Mouse (Mus musculus): ENCODE measurements around the gene Mrpl11.
"Not testable (repeated sequence)": the region's sequence is repeated elsewhere in the genome, so short reads cannot be mapped to it uniquely, and the experiment has no call there.

Gene Mrpl11

DNA sequence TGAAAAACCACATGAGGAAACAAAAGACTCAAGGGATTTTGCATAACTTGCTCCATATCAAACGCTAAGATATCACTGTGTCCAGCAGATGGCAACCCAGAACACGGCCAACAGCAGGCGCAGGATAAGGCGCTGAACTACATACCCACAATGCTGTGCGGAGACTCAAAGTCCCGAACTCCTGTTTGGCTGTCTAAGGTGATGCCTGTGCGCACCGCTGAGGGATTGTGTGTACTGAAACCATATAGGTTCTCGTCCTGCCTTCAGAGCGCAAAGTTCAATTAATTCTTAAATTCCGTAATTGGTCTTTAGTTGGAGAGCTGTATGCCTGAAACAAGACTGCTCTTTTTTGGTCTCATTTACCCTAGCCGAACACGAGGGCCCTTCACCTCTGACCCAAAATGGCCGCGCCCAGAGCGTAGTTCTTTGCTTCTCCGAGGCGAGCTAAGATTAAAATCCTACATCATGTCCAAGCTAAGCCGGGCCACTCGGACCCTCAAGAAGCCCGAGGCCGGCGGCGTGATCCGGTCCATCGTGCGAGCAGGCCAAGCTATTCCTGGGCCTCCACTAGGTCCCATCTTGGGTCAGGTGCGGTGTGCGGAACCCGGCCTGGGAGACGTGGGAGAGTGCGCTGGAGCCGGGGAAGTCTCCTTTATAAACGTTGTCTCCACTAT, at the start of gene Mrpl11:
Gene Mrpl11, plus strand, starts transcription at position 220 of the 674 bp plus-strand sequence.
- DNase-seq (ENCODE audit: low read depth, low spot score) = peak; percentile 92

DNA sequence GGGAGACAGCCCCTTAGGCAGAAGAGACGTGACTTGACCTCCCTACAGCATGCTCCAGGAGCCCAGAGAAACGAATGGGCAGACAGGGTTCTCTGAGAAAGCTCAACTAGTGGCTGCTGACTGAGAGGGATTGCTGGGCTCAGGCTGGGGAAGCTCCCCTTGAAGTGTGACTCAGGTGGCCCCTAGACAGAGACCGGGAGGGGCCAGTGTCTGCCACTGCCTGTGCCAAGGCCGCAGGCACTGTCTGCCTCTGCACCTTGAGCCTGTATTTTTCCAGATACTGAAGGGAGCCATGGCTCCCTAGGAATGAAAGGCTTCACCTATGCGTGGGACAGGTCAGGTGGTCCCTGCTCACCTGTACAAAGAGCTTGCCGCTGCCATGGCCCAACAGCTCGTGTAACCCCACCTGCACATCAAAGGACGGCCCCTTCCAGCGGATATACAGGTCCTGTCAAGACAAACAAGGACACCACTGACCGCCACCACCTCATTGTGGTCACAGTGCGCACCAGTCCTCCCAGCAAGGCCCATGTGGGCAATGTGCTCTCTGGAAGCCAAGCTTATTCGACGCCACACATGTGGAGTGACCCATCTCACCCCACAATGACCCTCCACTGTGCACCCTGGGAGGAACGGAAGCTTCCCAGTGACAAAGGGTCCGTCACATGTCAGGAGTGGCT, 45.9 kb upstream of the Mrpl11 start:
- no peak for DNase-seq (ENCODE audit: low read depth, low spot score)

DNA sequence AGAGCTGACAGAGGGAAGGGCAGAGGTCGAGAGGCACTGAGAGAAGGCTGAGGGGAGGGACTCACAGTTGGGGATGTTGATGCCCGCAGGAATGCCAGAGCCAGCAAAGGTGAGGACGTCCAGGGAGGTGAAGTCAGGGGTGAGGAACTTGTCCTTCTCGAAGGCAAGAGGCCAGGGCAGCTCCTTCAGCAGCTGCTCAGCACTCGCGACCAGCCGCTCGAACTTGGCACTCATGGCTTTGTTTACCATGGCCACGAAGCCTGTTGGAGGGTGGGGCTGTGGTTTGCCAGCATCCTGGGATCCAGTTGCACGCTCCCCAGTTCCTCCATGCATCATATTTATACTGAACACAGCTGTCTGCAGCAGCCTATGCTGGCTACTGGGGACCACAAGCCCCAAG, 45.1 kb upstream of the Mrpl11 start:
- DNase-seq (ENCODE audit: low read depth, low spot score) = no peak

DNA sequence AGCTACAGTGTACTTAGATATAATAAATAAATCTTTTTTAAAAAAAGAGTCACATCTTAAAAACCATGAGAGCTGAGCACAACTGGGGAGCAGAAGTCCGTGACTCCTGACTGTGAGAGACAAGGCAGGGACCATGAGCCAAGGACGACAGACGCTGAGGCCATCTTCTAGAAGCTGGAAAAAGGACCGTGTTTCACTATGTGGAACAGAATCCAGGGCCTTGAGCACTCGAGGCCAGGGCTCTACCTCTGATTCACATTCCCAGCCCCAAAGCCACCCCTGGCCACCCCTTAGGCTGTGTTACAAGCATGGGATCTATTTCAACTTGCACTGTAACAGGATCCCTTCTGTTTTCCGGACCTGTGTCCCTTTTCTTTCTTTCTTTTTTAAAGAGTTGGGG, 42.3 kb upstream of the Mrpl11 start:
- DNase-seq (ENCODE audit: low read depth, low spot score) = no peak

DNA sequence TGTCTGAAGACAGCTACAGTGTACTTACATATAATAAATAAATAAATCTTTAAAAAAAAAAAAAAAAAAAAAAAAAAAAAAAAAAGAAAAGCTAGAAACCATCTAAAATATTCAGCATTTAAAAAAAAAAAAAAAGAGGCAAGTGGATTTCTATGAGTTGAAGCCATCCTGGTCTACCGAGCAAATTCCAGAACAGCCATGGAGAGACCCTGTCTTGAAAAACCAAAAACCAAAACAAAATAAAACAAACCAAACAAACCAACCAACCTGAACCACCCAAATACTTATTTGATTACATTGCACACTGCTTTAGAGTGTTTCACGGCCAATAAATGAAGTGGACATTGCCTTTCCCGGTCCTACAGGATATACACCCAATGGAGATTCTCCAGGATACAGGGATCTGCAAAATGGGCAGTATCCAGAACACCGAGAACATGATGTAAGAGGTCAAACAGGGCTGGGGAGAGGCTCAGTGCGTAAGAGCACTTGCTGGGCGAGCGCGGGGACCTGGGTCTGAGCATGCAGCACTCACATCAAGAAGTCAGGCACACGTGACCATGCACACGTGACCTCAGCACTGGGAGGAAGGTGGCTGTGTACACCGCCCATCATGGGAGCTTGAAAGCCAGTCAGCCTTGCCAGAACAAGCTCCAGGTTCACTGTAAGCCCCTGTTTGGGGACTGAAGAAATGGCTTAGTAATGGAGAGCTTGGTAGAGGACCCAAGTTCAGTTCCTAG, 36.7 kb upstream of the Mrpl11 start:
- DNase-seq (ENCODE audit: low read depth, low spot score) = no peak

DNA sequence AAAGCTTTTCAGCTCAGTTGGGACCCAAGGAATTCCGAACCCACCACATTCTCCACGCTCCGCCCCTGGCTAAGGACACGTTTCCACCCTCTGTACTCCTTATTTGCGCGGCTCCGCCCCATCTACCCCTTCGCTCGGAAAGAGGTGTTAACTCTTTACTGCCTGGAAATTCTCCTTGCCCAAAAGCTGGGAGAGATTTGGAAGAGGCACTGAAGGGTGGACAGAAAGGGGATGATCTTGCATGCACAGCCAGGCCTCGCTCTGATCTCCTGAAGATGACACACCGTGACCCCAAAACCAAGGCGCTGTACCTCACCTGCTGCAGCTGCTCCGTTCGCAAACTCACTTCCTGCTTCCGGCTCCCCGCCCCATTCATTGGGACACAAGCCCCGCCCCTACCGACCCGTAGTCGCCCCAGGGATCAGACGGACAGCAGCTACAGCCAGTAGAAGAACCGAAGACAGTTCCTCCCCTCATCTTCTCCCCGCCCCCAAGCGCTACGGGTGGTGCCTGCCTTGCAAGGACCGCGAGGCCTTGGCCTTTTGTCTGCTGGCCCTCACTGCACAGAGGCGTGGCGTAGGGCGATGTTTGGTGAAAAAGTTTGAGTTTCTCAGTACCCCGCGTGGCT, 33.9 kb upstream of the Mrpl11 start, which contains the start of gene Dpp3:
Gene Dpp3, minus strand, starts transcription at position 384 of the 628 bp plus-strand sequence.
- peak; percentile 93 for DNase-seq (ENCODE audit: low read depth, low spot score)

DNA sequence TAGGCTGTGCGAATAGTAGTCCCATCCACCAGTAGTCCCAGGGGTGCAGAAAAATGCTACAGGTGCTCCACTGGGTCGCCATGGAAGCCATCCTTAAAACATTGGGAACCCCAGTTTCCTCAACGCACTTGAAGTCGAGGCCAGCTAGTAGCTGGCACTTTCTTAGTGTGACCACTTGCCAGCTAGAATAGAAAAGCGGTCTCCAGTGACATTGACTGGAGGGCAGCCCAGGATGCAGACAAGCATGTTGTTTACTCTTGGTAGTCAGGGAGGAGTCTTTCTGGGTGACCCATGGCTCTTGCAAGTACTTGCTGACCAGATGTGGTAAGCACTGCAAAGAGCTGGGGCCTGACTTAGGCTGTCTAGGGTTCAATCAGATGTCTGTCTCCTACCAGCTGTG, 33.2 kb upstream of the Mrpl11 start:
- DNase-seq (ENCODE audit: low read depth, low spot score) = no peak

DNA sequence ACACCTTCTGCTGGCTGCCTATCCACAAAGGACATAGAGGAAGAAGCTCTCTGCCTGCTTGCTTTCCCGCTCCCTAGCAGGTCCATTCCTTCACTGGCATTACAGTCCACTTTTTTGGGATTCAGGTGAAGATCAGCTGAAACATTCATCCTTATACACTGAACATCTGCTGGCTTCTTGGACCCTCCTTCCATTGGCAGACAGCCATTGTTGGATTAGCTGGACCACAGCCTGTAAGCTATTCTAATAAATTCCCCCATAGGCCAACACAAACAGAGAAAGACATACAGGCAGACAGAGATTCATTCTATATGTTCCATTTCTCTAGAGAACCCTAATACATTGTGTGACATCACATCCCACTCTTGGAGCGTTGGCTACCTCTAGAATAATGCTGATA, 25.1 kb upstream of the Mrpl11 start:
- no peak for DNase-seq (ENCODE audit: low read depth, low spot score)

DNA sequence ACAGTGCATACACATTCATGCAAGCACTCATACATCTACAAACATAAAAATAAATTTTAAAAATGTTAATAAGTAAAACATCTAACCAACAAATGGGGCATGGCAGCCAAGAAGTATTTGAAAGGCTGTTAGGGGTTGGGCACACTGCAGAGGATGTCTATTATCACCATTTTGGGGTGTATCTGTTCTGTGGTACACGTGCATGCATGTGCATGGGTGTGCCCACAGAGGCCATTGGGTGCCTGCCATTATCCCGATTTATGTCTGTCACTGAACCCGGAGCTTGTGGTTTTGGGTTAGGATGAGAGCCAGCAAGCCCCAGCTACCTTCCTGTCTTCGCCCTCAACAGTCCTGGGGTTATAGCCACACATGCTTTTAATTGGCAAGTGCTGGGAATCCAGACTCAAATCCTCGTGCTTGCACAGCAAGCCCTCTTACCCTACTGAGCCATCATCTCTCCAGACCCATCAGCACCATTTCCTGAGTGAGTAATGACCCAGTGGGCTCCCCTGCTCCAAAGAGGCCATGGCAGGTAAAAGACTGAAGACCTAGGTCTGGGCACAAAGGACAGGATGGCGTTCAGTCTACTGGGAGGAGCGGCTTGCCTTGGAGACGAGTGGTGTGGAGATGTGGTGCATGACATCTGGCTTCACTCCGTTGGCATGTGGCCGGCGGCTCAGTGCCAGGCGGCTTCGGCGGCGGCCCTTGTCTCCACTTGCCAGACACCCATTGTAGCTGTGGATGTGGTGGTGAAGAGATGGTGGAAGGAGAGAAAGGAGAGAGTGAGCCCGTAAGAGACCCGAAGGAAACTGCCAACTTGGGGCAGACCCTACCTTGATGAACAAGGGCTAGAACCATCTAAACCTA, 24.3 kb upstream of the Mrpl11 start:
- DNase-seq (ENCODE audit: low read depth, low spot score) = no peak

DNA sequence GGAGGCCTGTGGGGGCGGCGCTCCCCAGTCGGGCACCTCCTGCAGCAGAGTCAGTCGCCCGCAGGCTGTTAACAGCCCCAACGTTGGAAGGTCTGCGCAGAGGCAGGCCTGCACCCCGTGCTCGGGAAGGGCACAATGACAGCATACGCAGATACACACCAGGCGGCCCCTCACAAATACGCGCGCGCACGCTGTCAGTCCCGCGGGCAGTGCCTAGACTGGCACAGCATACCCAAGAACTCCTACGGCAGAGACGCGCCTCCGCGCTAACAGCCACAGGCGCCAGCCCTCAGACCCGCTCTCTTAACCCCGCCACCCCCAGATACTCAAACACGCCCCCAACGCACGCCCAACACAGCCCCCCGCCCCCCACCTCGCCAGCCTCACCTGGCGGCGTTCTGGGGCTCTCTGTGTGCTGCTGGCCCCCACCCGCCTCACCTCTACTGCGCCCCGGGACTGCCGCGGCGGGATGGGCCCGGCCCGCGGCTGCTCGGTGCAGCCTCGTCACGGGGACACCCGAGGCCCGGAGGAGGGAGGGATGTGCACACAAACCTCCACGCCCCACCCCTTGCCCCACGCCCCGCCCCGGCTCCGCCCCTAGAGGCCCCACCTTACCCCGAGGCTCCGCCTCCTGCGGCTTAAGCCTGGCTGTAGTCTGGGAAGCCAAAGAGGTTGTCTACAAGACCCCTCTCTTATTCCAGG, 19.2 kb upstream of the Mrpl11 start, which contains the start of gene Peli3:
Gene Peli3, minus strand, starts transcription at position 577 of the 702 bp plus-strand sequence.
- DNase-seq (ENCODE audit: low read depth, low spot score) = peak; percentile 71

DNA sequence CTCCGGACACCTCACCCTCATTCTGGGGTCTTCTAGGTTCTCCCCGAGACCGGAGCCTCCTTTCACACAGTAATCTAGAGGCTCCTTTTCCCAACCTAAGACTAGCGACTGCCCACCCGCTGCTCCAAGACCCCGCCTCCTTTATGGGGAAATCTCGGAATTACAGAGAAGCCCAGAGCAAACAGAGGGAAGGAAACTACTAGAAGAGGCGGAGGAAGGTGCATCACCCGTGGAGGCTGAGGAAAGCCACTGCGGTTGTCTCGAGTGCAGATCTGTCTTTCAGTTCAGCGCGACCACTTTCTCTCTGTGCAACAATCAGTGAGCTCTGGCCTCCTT, 18.7 kb upstream of the Mrpl11 start:
- no peak for DNase-seq (ENCODE audit: low read depth, low spot score)

DNA sequence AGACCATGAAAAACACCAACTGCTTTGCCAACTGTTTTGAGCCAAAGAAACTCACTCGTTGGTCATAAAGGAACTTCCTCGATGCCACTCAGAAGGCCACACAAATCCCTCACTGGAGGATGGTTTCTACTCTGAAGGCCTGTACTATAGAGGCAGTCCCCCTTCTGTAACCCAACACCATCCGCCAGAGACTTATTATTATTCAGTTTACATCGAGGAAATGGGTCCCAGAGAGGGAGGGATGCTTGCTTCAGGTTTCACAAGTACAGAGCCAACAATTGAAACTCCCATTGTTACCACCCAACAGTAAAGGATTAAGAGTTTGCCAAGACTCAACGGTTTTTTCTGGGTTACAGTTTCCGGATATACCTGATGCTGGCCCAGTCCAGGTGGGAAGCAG, 16.4 kb upstream of the Mrpl11 start:
- no peak for DNase-seq (ENCODE audit: low read depth, low spot score)

DNA sequence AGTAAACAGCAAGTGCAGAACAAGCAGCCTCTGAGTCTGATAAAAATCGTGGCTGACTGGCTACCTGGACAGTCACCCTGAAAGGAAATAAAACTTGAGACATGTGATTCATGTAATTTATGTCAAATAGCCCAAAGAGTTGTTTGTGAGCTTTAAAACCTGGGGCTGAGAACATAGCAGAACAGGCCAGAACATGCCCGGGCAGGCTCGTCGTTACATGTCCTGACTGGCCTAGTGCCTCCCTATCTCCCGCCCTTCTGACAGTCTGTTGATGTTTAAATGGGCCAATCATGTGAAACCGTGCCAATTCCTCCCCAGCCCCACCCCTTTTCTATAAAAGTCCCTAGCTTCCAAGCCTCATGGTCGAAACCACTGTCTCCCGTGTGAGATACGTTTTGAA, 13.3 kb upstream of the Mrpl11 start:
- not testable (repeated sequence) for DNase-seq (ENCODE audit: low read depth, low spot score)

DNA sequence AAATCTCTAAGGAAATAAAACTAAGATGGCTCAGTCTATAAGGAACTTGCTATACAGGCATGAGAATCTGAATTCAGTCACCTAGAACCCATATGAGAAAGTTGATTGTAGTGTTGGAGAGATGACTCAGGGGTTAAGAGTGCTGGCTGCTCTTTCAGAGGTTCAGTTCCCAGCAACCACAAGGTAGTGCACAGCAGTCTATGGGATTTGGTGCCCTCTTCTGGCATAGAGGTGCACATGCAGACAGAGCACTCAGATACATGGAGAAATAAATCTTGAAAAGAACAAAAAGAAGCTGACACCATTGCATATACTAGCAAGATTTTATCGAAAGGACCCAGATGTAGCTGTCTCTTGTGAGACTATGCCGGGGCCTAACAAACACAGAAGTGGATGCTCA, 6.3 kb downstream of the Mrpl11 start:
- DNase-seq (ENCODE audit: low read depth, low spot score) = no peak

DNA sequence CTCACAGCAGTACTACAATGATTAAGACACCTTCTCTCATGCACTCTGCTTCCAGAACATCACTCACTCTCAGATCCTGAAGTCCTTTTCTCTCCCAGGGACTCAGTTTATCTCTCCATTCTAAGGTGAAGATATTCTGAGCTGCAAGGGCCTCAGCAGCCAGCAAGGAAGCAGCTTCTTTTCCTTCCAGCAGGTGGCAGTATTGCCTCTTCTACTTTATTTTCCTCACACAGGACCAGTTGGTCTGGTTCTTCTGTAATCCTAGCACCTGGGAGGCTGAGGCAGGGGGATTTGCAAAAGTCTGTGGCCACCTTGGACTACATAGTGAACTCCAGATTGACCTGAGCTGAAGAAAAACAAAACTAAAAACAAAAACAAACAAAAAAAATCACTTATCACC, 19.8 kb downstream of the Mrpl11 start:
- DNase-seq (ENCODE audit: low read depth, low spot score) = no peak

DNA sequence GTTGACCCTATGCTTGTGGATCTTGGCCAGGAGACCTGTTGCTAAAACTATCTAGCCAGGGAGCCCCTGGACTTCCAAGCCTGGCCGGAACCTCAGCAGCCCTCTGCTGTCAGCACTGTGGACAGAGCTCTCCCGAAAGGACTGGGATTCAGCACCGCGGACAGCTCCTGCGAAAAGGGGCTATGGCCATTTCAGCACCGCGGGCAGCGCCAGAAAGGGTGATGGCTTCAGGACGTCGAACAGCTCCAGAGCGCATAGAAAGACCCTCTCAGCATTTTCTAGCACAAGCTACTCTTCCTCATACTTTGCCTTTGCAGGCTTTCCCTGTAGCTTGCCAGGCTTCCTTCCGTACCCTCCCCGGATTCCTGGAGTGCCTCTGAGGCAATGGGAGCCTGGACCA, 27.1 kb downstream of the Mrpl11 start:
- no peak for DNase-seq (ENCODE audit: low read depth, low spot score)

DNA sequence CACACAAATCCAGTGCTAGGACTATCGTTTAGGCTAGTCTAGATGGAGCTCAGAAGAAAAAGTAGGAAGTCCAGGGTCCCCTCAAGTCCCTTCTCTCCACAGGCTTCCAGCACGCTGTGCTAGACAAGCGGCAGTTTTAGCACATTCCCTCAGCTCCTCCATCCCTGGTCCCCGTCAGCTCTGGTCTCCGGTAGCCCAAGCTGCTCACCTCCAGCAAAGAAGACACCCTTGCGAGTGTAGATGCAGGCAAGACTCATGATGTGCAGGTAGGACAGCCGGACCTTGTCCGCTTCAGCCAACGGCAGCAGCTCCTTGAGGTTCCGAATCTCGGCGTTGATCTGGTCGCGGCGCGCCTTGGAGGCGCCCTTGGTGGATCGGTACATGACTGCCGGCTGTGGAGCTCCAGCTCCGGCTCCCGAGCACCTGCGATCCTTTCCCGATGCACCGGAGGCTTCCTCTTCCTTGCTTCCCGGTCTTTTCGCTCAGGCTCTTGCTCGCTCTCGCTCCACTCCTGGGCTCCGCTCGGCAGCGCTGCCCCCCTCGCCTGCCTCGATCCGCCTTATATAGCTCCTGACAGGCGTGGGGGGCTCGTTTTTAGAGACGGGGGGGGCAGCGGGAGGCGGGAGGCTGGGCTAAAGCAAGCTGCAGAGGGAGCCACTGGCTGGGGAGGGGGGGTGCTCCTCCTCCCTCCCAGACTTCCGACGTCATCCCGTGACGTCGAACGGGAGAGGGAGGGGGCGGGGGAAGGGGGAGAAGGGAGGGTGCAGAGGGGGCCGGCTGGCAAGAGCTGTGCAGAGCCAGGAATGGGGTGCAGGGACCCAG, 27.7 kb downstream of the Mrpl11 start:
- DNase-seq (ENCODE audit: low read depth, low spot score) = peak; percentile 75

DNA sequence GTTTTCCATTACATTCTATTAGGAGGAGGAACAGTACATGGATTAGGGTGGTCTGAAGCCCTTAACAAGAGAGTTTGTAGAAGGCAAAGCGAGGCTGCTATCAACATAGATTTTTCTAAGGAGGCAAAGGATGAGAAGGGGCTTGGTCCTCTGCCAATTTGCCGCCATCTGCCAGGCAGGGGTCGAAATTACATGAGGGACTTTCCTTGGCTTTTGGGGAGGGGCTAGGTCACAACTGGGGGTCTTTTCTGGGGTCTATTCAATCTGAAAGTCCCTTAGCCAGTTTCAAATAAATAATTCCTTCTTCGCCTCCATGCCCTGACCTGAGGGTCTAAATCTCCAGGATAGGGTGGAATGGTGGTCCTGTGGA, 28.3 kb downstream of the Mrpl11 start, which contains the start of gene Npas4:
Gene Npas4, minus strand, starts transcription at position 61 of the 370 bp plus-strand sequence.
- DNase-seq (ENCODE audit: low read depth, low spot score) = no peak

DNA sequence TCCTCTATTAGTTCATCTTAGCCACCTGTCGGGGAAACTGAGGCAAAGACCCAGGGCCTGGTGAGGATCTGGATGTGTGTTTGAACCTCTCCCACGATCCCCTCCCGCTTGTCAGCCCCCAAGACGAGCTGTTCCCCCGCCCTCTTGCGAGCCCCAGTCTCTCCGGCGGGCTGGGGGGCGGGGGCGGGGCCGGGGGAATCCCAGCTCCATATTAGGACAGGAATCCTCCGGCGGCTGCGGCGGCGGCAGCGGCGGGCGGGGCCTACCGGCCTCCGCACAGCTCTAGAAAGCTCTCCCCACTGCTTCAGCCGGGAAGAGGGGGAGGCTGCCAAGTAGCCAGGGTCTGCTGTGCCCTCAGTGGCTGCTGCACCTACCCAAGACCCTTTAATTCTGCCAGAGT, 28.8 kb downstream of the Mrpl11 start:
- no peak for DNase-seq (ENCODE audit: low read depth, low spot score)

DNA sequence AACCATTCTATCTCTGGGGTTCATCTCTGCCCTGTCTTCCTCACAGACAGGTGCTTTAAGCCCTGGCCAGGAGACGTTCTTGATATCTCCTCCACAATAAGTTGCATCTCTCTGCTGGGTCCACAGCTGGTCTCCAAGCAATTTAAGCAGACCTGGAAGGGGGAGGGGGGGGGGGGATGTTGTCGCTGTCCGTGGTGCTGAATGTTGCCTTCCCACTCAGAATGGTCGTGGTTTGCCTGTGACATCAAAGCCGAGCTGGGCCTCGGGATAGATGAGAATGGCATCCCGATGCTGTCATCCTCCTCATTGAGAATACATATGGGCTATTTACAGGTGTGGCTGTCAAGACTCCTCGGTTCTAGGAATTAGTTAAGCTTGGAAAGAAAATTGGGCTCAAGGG, 30.4 kb downstream of the Mrpl11 start:
- no peak for DNase-seq (ENCODE audit: low read depth, low spot score)

All from brain, embryonic 18.5 days (tissue).